Mouse (Mus musculus) CH12.LX (cell line): ENCODE data around the gene Drosha. TPM values are rescaled to one million over a fixed set of nuclear protein-coding genes. Genes with fewer than 3 reads are reported as not detected.

Experiments used
- DNase-seq: peaks from one replicate; pipeline ENCODE4 v3.0.0-alpha.2; 2013; ENCODE audit errors: extremely low read depth
- H3K27ac ChIP-seq: 2 replicates; pipeline ENCODE4 v1.5.1; 2012; ENCODE audit warnings: low read depth, mild to moderate bottlenecking, control low read depth, moderate library complexity; ENCODE audit not compliant: insufficient read depth
- H3K27me3 ChIP-seq: replicated peaks from 2 replicates; pipeline ENCODE3; 2012; ENCODE audit warnings: inconsistent platforms
- H3K36me3 ChIP-seq, 2 experiments: replicated peaks in 1 of 2; 2 replicates each; pipeline versions ENCODE3 to v1.6.1; 2012; ENCODE audit warnings: inconsistent platforms in 1 of 2, low read length in 1 of 2, mild to moderate bottlenecking in 1 of 2, mixed read lengths in 1 of 2, moderate library complexity in 1 of 2; ENCODE audit not compliant: control insufficient read depth in 1 of 2, insufficient read depth in 1 of 2
- H3K4me1 ChIP-seq, 2 experiments: 2 replicates each; pipeline ENCODE4 v1.6.1; 2012; ENCODE audit warnings: inconsistent platforms in 1 of 2, moderate library complexity in 1 of 2; ENCODE audit not compliant: insufficient read depth in 2 of 2, control insufficient read depth in 1 of 2
- H3K4me2 ChIP-seq: 2 replicates; pipeline ENCODE4 v1.6.1; 2012; ENCODE audit warnings: low read depth, mild to moderate bottlenecking, control low read depth; ENCODE audit not compliant: poor library complexity, insufficient read depth, severe bottlenecking
- H3K4me3 ChIP-seq, 3 experiments: fragments of 150-350 bp in 1 of 3; sonication (generic) in 1 of 3; replicated peaks in 1 of 3; 2 replicates each; pipeline versions ENCODE3 to v1.5.1; 2011 to 2012; ENCODE audit warnings: low read depth in 2 of 3, low read length in 2 of 3, mild to moderate bottlenecking in 2 of 3, moderate library complexity in 2 of 3, control low read depth in 1 of 3, improper control_type of control experiment in 1 of 3, inconsistent platforms in 1 of 3, mixed read lengths in 1 of 3; ENCODE audit not compliant: poor library complexity in 1 of 3
- H3K79me2 ChIP-seq: replicated peaks from 2 replicates; pipeline ENCODE4 v1.6.1; 2012; ENCODE audit warnings: mild to moderate bottlenecking, moderate library complexity; ENCODE audit not compliant: control insufficient read depth, poor library complexity, insufficient read depth, severe bottlenecking; ENCODE audit errors: extremely low read depth
- H3K9ac ChIP-seq: 2 replicates; pipeline ENCODE4 v1.6.1; 2012; ENCODE audit warnings: low read depth, mild to moderate bottlenecking, control low read depth, moderate library complexity; ENCODE audit not compliant: insufficient read depth
- H3K9me3 ChIP-seq: replicated peaks from 2 replicates; pipeline ENCODE3; 2012; ENCODE audit warnings: low read length, inconsistent platforms, mixed read lengths
- BHLHE40 ChIP-seq: IDR thresholded peaks from 2 replicates; pipeline ENCODE4 v1.6.1; 2011; ENCODE audit warnings: mild to moderate bottlenecking, low read depth, low read length, improper control_type of control experiment
- CTCF ChIP-seq, 2 experiments: IDR thresholded peaks in 1 of 2; conservative IDR thresholded peaks in 1 of 2; 2 replicates each; pipeline ENCODE4 v1.5.1; 2011 to 2012; ENCODE audit warnings: low read depth in 2 of 2, low read length in 2 of 2, improper control_type of control experiment in 1 of 2, inconsistent platforms in 1 of 2, mild to moderate bottlenecking in 1 of 2, moderate library complexity in 1 of 2
- ELF1 ChIP-seq: IDR thresholded peaks from 2 replicates; pipeline ENCODE4 v1.6.1; 2014; ENCODE audit warnings: low read depth, mild to moderate bottlenecking, inconsistent platforms, low read length, improper control_type of control experiment
- EP300 ChIP-seq: IDR thresholded peaks from 2 replicates; pipeline ENCODE4 v1.6.1; 2011; ENCODE audit warnings: low read length, improper control_type of control experiment
- IRF4 ChIP-seq: IDR thresholded peaks from 2 replicates; pipeline ENCODE4 v1.6.1; 2014; ENCODE audit warnings: low read depth, mild to moderate bottlenecking, inconsistent platforms, low read length, improper control_type of control experiment
- JUN ChIP-seq: IDR thresholded peaks from 2 replicates; pipeline ENCODE4 v1.6.1; 2011; ENCODE audit warnings: low read depth, mild to moderate bottlenecking, low read length, improper control_type of control experiment, moderate library complexity; ENCODE audit not compliant: insufficient read depth
- JUND ChIP-seq: conservative IDR thresholded peaks from 2 replicates; pipeline ENCODE4 v1.6.1; 2011; ENCODE audit warnings: low read depth, low read length, improper control_type of control experiment
- NRF1 ChIP-seq: IDR thresholded peaks from 2 replicates; pipeline ENCODE4 v1.6.1; 2014; ENCODE audit warnings: low read depth, mild to moderate bottlenecking, inconsistent platforms, low read length, improper control_type of control experiment, moderate library complexity
- RCOR1 ChIP-seq: conservative IDR thresholded peaks from 2 replicates; pipeline ENCODE4 v1.6.1; 2012; ENCODE audit warnings: low read depth, mild to moderate bottlenecking, inconsistent platforms, low read length, improper control_type of control experiment
- SIN3A ChIP-seq: IDR thresholded peaks from 2 replicates; pipeline ENCODE4 v1.6.1; 2012; ENCODE audit warnings: low read length, improper control_type of control experiment, inconsistent platforms
- SMC3 ChIP-seq: IDR thresholded peaks from 2 replicates; pipeline ENCODE4 v1.6.1; 2011; ENCODE audit warnings: low read depth, low read length, improper control_type of control experiment
- TBP ChIP-seq: conservative IDR thresholded peaks from 2 replicates; pipeline ENCODE4 v1.6.1; 2011; ENCODE audit warnings: low read depth, low read length, improper control_type of control experiment
- UBTF ChIP-seq: IDR thresholded peaks from 2 replicates; pipeline ENCODE4 v1.6.1; 2012; ENCODE audit warnings: low read depth, mild to moderate bottlenecking, inconsistent platforms, low read length, improper control_type of control experiment, moderate library complexity
- ZC3H11A ChIP-seq: IDR thresholded peaks from 2 replicates; pipeline ENCODE4 v1.6.1; 2012; ENCODE audit warnings: low read depth, mild to moderate bottlenecking, inconsistent platforms, low read length, improper control_type of control experiment
- dilution Hi-C: fragments of 300-500 bp; cut with MboI; formaldehyde crosslinking; loops from 2 replicates; pipeline ENCODE4 v1.14.3; 2020; ENCODE audit warnings: low sequenced_read_pairs; ENCODE audit not compliant: extremely low pct_unique_long_range_greater_than_20kb, extremely low pct_ligation_motif_present
- in situ Hi-C: fragments of 300-500 bp; cut with MboI; formaldehyde crosslinking; loops from 3 replicates; pipeline ENCODE4 v1.14.3; 2019; ENCODE audit warnings: low sequenced_read_pairs, low pct_ligation_motif_present, low pct_unique_long_range_greater_than_20kb, mixed read lengths
- polyA plus RNA-seq: library from polyadenylated mRNA; unstranded; fragments of >175 nt; gene quantifications from 2 replicates; pipeline ENCODE4 v1.2.1, GENCODE M21; 2012; ENCODE audit warnings: low read depth; ENCODE audit not compliant: insufficient read length
- total RNA-seq, 2 experiments: library from RNA; depleted of rRNA; stranded (reverse); fragments of 300-350 nt in 1 of 2; fragments of >200 nt in 1 of 2; gene quantifications; 2 replicates each; pipeline ENCODE4 v1.2.3; 2012 to 2014

Gene Drosha
- total and polyA plus RNA-seq, 3 experiments: 23.4 to 81.9 (median 24.8) TPM

DNA sequence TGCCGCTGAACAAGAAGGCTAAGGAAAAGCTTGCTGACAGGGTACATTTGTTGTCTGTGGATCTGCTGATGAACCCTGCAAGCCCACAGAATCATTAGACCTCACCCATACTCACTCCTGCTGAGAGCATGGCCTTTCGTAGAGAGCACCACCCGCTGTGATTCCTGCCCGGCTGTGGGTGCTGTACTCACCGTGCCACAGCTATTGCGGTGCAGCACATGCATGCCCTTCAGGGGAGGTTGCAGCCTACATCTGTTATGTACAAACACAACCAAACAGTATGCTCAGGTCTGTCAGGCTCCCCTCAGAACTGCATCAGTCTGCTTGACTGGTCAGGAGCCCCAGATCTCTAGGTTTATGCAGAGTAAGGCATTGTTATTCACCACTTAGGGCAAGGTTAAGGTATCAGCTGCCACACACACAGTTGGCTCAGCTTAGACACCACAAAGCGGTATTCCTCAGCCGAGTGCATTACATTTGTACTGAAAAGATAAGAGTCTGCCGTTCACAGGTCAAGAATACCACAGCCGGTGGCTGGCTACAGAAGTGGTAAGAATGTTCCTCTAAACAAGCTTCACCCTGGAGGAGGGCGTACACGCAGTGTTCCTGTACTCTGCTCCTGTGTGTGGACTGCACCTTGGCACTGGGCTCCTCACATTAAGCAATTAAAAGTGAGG is 33.4 kb downstream of the Drosha start:
- no peak for DNase-seq
- Histone ChIP-seq H3K9ac (no peak overlapping the region), H3K27me3 (no peaks in the 10 kb centered on the region), H3K36me3 (peaks cover 64 to 93% of the 10 kb centered on the region in 2 experiments), H3K9me3 (no peaks in the 10 kb centered on the region), H3K4me2 (no peak overlapping the region), H3K4me1 (peaks cover 3 to 14% of the 10 kb centered on the region in 2 experiments; a peak in 3 of 4 replicates), H3K79me2 (no peaks in the 10 kb centered on the region), H3K4me3 (no peak overlapping the region), H3K27ac (no peak overlapping the region)
- in situ Hi-C loops: no loop called here
- no peak for TF ChIP-seq EP300
- TF ChIP-seq UBTF: no peak
- TF ChIP-seq SMC3: no peak
- no peak for TF ChIP-seq ZC3H11A
- TF ChIP-seq CTCF (conservative IDR thresholded peaks at IDR 0.05 in 1 of 2, IDR thresholded peaks at IDR 0.05 in 1 of 2; ENCODE audit: low read depth in 2 of 2, low read length in 2 of 2): no peak
- TF ChIP-seq NRF1: no peak
- no peak for TF ChIP-seq JUN
- no peak for TF ChIP-seq TBP
- TF ChIP-seq JUND: no peak
- TF ChIP-seq RCOR1: no peak
- dilution Hi-C loops: no loop called here

DNA sequence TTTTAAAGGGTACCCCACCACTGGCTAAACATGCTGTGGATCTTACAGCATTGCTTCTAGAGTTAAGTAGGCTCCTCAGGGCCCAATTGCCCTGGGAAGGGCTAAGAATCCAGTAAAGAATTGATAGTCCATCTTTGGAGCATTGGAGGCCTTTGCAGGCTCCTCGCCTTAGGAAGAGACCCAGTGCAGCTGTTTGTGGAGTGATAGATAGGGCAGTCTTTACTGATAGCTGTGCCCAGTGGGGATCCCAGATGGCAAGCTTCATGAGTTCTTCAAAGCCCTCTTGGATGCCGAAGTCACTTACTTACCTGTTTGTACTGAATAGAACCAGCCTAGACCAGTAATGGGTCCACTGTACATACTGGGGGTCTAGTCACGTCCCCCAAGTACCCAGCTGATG is 34.0 kb downstream of the Drosha start:
- Histone ChIP-seq H3K27ac (no peak overlapping the region), H3K4me3 (no peak overlapping the region), H3K27me3 (no peaks in the 10 kb centered on the region), H3K79me2 (no peaks in the 10 kb centered on the region), H3K4me1 (peaks cover 3 to 14% of the 10 kb centered on the region in 2 experiments; a peak in 3 of 4 replicates), H3K4me2 (no peak overlapping the region), H3K9me3 (no peaks in the 10 kb centered on the region), H3K36me3 (peaks cover 61 to 91% of the 10 kb centered on the region in 2 experiments), H3K9ac (no peak overlapping the region)
- dilution Hi-C loops (no loop called here), in situ Hi-C loops (no loop called here)
- no peak for TF ChIP-seq ZC3H11A
- no peak for DNase-seq

DNA sequence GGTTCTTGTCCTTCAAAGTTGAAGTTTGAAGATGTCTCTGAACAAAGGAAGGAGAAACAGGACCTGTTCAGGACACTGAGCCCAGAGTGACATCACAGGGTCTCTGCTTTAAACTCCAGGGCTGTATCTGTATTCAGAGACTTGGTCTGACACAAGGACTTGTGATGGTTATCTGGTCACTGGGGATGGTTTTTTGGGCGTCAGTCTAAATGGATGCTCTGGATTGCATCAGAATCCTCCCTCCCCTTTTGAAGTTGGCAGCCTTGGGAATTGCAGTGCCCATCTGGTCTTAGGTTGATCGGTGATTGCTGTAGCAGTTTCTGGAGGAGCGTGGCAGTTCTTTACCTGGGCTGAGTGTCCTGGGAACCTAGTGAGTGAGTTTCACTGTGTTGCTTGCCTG is 37.4 kb downstream of the Drosha start:
- TF ChIP-seq ELF1 (no peak), UBTF (no peak), IRF4 (no peak), SIN3A (no peak), NRF1 (no peak), BHLHE40 (no peak)
- no peak for DNase-seq
- H3K27ac ChIP-seq: no peak overlapping the region
- in situ Hi-C loops (no loop called here), dilution Hi-C loops (no loop called here)
- peaks cover 5 to 29% of the 10 kb centered on the region in 2 experiments for H3K4me1 ChIP-seq
- no peaks in the 10 kb centered on the region for H3K27me3 ChIP-seq
- H3K4me3 ChIP-seq: no peak overlapping the region
- no peaks in the 10 kb centered on the region for H3K79me2 ChIP-seq
- peaks cover 40 to 80% of the 10 kb centered on the region in 2 experiments for H3K36me3 ChIP-seq
- no peak overlapping the region for H3K9ac ChIP-seq
- no peaks in the 10 kb centered on the region for H3K9me3 ChIP-seq
- no peak overlapping the region for H3K4me2 ChIP-seq
